Mouse (Mus musculus): ENCODE measurements at regions not wholly inside any gene's neighbourhood (a gene's known extent, or its start where the extent isn't known, plus 50 kb on each side); places are given as distances from the start of the nearest gene placed in this dataset.

DNA sequence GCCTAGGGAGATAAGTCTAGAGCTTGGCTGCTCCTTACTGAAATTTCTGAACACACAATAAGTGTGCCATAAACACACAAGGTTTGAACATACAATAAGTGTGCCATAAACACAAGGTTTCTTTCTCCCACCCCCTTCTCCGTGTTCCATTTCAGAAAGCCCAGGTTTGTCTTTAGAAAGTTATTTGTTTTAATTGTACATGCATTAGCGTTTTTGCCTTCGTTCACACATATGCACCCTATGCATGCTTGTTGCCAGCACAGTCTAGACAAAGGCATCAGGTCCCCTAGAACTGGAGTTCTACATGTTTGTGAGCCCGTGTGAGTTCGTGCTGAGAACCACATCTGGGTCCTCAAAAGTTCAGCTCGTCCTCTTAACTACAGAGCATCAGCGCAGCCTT lies 64.0 kb upstream of the Gpc5 start:
- Histone ChIP-seq H3K4me2 (replicated peaks; ENCODE audit: low read depth) (no peak overlapping the region), H3K27me3 (replicated peaks; ENCODE audit: control insufficient read depth, insufficient read depth, low read length) (no peaks in the 10 kb centered on the region), H3K4me3 (ENCODE audit: low read depth, low read length) (no peak overlapping the region), H3K27ac (ENCODE audit: low read depth, low read length) (no peak overlapping the region), H3K9me3 (ENCODE audit: control insufficient read depth) (no peaks in the 10 kb centered on the region), H3K36me3 (ENCODE audit: control insufficient read depth, insufficient read depth) (no peaks in the 10 kb centered on the region), H3K9ac (ENCODE audit: low read depth, low read length) (no peak overlapping the region), H3K4me1 (replicated peaks; ENCODE audit: control insufficient read depth, insufficient read depth, low read length) (no peaks in the 10 kb centered on the region)
- ATAC-seq: no peak
- no peak for TF ChIP-seq CTCF (IDR thresholded peaks at IDR 0.05; ENCODE audit: low read depth)
- 86% methylated on average over 7 of the region's 7 CpGs for WGBS

DNA sequence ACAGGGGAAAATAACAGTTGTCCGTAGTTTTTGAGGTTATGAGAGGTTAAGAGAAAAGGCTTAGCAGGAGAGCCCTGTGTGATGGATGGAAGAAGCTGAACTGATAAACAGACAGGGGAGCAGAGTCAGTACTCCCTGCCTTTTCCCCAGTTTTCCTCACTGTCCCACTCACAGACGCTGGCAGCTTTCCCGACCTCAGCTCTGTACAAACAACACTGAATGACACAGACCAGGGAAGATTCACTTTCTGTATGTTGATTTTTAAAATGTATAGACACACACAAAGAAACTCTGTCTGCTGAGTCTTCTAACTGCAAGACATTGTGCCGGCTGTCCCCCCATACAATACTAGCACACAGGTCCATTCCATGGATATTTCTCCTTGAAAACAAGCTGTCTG lies 60.3 kb upstream of the Gpc5 start:
- H3K4me1 ChIP-seq (replicated peaks; ENCODE audit: control insufficient read depth, insufficient read depth, low read length): no peaks in the 10 kb centered on the region
- H3K4me2 ChIP-seq (replicated peaks; ENCODE audit: low read depth): no peak overlapping the region
- H3K27ac ChIP-seq (ENCODE audit: low read depth, low read length): no peak overlapping the region
- no peak overlapping the region for H3K4me3 ChIP-seq (ENCODE audit: low read depth, low read length)
- H3K27me3 ChIP-seq (replicated peaks; ENCODE audit: control insufficient read depth, insufficient read depth, low read length): no peaks in the 10 kb centered on the region
- no peaks in the 10 kb centered on the region for H3K9me3 ChIP-seq (ENCODE audit: control insufficient read depth)
- WGBS: 41% methylated on average over 4 of the region's 4 CpGs
- no peak for TF ChIP-seq CTCF (IDR thresholded peaks at IDR 0.05; ENCODE audit: low read depth)
- no peak overlapping the region for H3K9ac ChIP-seq (ENCODE audit: low read depth, low read length)
- no peak for ATAC-seq
- no peaks in the 10 kb centered on the region for H3K36me3 ChIP-seq (ENCODE audit: control insufficient read depth, insufficient read depth)

DNA sequence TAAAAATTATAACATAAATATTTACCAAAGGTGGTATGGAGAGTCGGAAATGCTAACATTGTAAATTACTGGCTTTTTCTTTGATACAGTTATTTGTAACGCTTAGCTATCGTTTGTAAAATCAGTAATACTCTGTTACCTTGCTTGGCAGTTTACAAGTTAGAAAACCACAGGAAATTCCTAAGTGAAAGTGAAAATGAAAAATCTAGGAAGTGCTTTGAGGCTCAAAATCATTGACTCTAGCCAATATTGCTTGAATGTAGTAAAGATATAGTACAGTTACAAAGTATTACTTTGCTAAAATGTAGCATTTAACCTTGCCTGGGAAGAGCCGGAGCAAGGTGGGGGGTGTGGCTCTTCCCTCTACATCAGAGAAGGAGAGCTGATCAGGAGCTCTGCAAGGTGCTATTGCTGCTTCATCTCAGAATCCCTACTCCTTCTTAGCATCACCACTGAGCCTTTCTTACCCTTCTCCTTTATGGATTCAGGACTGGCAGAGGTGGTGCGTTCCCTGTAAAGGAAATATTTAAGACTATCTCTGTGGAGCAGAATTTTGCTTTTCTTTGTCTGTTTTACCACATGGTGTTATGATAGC lies 58.5 kb upstream of the Gpc5 start:
- Histone ChIP-seq H3K9ac (ENCODE audit: low read depth, low read length) (no peak overlapping the region), H3K36me3 (ENCODE audit: control insufficient read depth, insufficient read depth) (no peaks in the 10 kb centered on the region), H3K4me3 (ENCODE audit: low read depth, low read length) (no peak overlapping the region), H3K4me1 (replicated peaks; ENCODE audit: control insufficient read depth, insufficient read depth, low read length) (no peaks in the 10 kb centered on the region), H3K27me3 (replicated peaks; ENCODE audit: control insufficient read depth, insufficient read depth, low read length) (no peaks in the 10 kb centered on the region), H3K27ac (ENCODE audit: low read depth, low read length) (no peak overlapping the region), H3K4me2 (replicated peaks; ENCODE audit: low read depth) (no peak overlapping the region), H3K9me3 (ENCODE audit: control insufficient read depth) (no peaks in the 10 kb centered on the region)
- no peak for ATAC-seq
- 79% methylated on average over 5 of the region's 5 CpGs for WGBS
- no peak for TF ChIP-seq CTCF (IDR thresholded peaks at IDR 0.05; ENCODE audit: low read depth)

DNA sequence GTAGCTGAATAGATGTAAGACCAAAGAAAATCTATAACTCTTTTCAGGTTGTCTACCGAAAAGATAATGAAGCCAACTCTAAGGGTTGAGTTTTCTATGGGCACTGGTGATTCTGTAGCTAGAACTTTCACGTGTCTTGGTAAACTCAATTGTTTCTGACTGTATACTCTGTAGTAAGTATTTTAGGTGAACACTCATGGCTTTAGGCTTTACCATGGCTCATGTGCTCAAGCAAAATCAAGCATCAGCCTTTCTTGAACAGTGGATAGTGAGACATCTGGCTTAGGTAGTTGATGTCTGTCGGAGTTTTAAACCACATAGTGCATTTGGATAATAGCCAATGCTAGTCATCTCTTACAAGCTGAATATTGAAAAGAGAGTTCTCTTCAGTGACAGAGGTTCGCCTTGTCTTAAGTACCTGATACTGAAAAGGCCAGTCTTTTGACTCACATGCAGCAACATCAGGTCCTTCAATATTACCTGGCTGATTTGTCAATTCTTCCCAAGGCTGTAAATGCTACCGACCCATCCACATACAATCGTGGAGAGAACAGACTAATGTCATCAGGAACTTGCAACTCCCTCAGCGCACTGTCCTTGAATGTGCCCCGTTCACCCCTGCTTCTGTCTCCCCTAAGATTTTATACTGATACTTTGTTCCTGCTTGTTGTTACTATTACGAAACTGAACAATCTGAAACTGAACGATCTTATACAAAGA lies 57.1 kb upstream of the Gpc5 start:
- no peaks in the 10 kb centered on the region for H3K36me3 ChIP-seq (ENCODE audit: control insufficient read depth, insufficient read depth)
- WGBS: 77% methylated on average over 10 of the region's 10 CpGs
- no peak for TF ChIP-seq CTCF (IDR thresholded peaks at IDR 0.05; ENCODE audit: low read depth)
- H3K27me3 ChIP-seq (replicated peaks; ENCODE audit: control insufficient read depth, insufficient read depth, low read length): no peaks in the 10 kb centered on the region
- H3K9me3 ChIP-seq (ENCODE audit: control insufficient read depth): no peaks in the 10 kb centered on the region
- no peak overlapping the region for H3K4me3 ChIP-seq (ENCODE audit: low read depth, low read length)
- H3K27ac ChIP-seq (ENCODE audit: low read depth, low read length): no peak overlapping the region
- no peak overlapping the region for H3K9ac ChIP-seq (ENCODE audit: low read depth, low read length)
- H3K4me1 ChIP-seq (replicated peaks; ENCODE audit: control insufficient read depth, insufficient read depth, low read length): 0 out of 2 replicates have a peak, but pooled peaks cover under 1% of the 10 kb centered on the region
- ATAC-seq: no peak
- H3K4me2 ChIP-seq (replicated peaks; ENCODE audit: low read depth): no peak overlapping the region

DNA sequence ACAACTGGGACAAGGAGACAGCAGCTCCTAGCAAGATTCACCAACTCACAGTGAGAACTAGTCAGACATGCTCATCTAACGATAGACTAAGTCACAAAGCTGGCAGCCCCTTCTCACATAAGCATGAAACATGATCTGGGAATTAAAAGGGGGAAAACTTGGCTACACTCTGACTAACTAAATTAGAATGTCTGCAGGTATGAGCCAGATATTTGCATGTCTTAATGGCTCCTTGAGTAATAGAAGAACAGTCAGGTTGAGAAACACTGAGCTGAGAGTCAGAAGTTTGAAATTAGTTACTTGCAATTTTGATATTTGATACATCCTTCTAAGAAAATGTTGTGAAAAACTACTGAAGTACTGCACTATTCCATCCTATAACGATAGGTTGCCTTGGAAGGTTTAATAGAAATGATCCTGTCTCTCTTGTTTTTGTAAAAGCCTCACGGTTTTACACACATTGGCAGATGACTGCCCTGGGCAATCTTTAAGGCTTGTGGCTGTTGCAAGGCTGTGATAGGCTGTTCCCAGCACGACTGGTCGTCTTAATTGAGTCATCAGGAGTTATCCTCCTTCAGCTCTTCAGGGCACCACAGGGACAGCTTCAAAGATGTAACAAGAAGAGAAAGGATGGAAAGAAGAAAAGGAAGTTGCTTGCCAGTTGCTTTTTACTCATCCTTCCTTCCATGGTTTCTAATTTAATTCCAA lies 54.8 kb upstream of the Gpc5 start:
- Histone ChIP-seq H3K4me1 (replicated peaks; ENCODE audit: control insufficient read depth, insufficient read depth, low read length) (0 out of 2 replicates have a peak, but pooled peaks cover 3% of the 10 kb centered on the region), H3K36me3 (ENCODE audit: control insufficient read depth, insufficient read depth) (no peaks in the 10 kb centered on the region), H3K9ac (ENCODE audit: low read depth, low read length) (no peak overlapping the region), H3K27me3 (replicated peaks; ENCODE audit: control insufficient read depth, insufficient read depth, low read length) (no peaks in the 10 kb centered on the region), H3K4me2 (replicated peaks; ENCODE audit: low read depth) (no peak overlapping the region), H3K4me3 (ENCODE audit: low read depth, low read length) (no peak overlapping the region), H3K9me3 (ENCODE audit: control insufficient read depth) (no peaks in the 10 kb centered on the region), H3K27ac (ENCODE audit: low read depth, low read length) (no peak overlapping the region)
- 53% methylated on average over 5 of the region's 5 CpGs for WGBS
- no peak for TF ChIP-seq CTCF (IDR thresholded peaks at IDR 0.05; ENCODE audit: low read depth)
- no peak for ATAC-seq

DNA sequence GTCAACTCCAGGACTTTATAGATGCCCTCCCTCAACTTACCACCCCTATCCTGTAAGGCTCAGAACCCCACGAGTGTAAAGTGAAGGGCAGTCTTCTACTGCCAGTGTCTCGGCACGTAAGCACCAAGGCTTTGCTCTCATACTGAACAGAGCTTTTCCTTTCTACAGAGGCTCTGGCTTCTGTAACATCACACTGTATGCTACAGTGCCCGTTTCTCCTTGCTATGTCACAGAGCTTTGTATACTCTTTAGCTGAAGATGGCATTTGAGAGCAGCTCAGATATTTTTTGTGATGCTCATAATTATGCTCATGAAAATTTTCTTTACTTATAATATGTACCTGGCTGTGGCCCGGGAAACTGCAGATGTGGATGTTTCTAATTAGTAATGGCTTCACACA lies 53.2 kb upstream of the Gpc5 start:
- H3K9ac ChIP-seq (ENCODE audit: low read depth, low read length): no peak overlapping the region
- H3K4me3 ChIP-seq (ENCODE audit: low read depth, low read length): no peak overlapping the region
- H3K4me1 ChIP-seq (replicated peaks; ENCODE audit: control insufficient read depth, insufficient read depth, low read length): 0 out of 2 replicates have a peak, but pooled peaks cover 3% of the 10 kb centered on the region
- TF ChIP-seq CTCF (IDR thresholded peaks at IDR 0.05; ENCODE audit: low read depth): no peak
- peaks cover 3% of the 10 kb centered on the region; the same call in 1 of the 2 replicates for H3K36me3 ChIP-seq (ENCODE audit: control insufficient read depth, insufficient read depth)
- no peak for ATAC-seq
- WGBS: 82% methylated on average over 5 of the region's 5 CpGs
- no peaks in the 10 kb centered on the region for H3K27me3 ChIP-seq (replicated peaks; ENCODE audit: control insufficient read depth, insufficient read depth, low read length)
- no peak overlapping the region for H3K4me2 ChIP-seq (replicated peaks; ENCODE audit: low read depth)
- no peak overlapping the region for H3K27ac ChIP-seq (ENCODE audit: low read depth, low read length)
- no peaks in the 10 kb centered on the region for H3K9me3 ChIP-seq (ENCODE audit: control insufficient read depth)
